Mouse (Mus musculus) stomach, postnatal 0 days (tissue): ENCODE measurements around the gene Shroom3.

Source experiments
- CTCF ChIP-seq: IDR thresholded peaks from 2 replicates; pipeline ENCODE4 v1.5.1; 2016; ENCODE audit warnings: antibody characterized with exemption, low read depth, mild to moderate bottlenecking, moderate library complexity
- EP300 ChIP-seq: optimal IDR thresholded peaks from 2 replicates; pipeline ENCODE3; 2016; ENCODE audit warnings: antibody characterized with exemption

DNA sequence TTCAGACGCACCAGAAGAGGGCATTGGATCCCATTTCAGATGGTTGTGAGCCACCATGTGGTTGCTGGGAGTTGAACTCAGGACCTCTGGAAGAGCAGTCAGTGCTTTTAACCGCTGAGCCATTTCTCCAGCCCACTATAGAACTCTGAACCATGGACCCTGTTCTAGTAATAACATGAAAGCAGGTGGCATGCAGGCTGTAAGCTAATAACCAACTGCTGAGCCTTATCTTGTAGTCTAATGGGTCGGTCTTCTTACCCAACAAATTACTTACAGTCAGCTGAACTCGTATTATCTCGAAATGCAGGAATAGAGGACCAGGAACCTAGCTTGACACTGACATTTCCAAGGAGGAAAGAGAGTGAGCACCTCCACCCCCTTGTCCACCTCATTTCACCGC, 311.1 kb downstream of the Shroom3 start:
- TF ChIP-seq CTCF (no peak), EP300 (no peak)
